Mouse (Mus musculus) heart, embryonic 14.5 days (tissue): ENCODE results near the gene Galnt7. TPM values are rescaled to one million over a fixed set of nuclear protein-coding genes. Genes with fewer than 3 reads are reported as not detected.
A peak's percentile ranks its signal among the peaks of the same experiment; 100 is the strongest.

Source experiments
- ATAC-seq: fragments of 200-750 bp; cut with Nextera tagmentation; 2 replicates; pipeline ENCODE4 v1.8.0; 2017; ENCODE audit warnings: low read depth, moderate TSS enrichment; ENCODE audit not compliant: insufficient number of reproducible peaks, insufficient read depth, low FRiP score
- H3K27ac ChIP-seq, 2 experiments: fragments of 200-500 bp in 1 of 2; fragments of 300-500 bp in 1 of 2; sonication (generic) in 1 of 2; replicated peaks in 1 of 2; 2 replicates each; pipeline ENCODE4 v1.5.1; 2012 to 2014; ENCODE audit warnings: low read depth in 2 of 2, low read length in 2 of 2, control low read depth in 1 of 2, mild to moderate bottlenecking in 1 of 2, mixed read lengths in 1 of 2; ENCODE audit not compliant: control insufficient read depth in 1 of 2, insufficient read depth in 1 of 2
- H3K27me3 ChIP-seq: fragments of 300-500 bp; sonication (generic); 2 replicates; pipeline ENCODE4 v1.6.1; 2014; ENCODE audit warnings: mild to moderate bottlenecking, low read length, control low read depth; ENCODE audit not compliant: control insufficient read depth, insufficient read depth
- H3K36me3 ChIP-seq: fragments of 300-500 bp; sonication (generic); 2 replicates; pipeline ENCODE4 v1.6.1; 2014; ENCODE audit warnings: mild to moderate bottlenecking, control low read depth, low read length, mixed read lengths; ENCODE audit not compliant: control insufficient read depth, insufficient read depth
- H3K4me1 ChIP-seq, 2 experiments: fragments of 200-500 bp in 1 of 2; fragments of 300-500 bp in 1 of 2; sonication (generic) in 1 of 2; 2 replicates each; pipeline ENCODE4 v1.6.1; 2012 to 2014; ENCODE audit warnings: low read length in 2 of 2, control low read depth in 1 of 2, mixed read lengths in 1 of 2; ENCODE audit not compliant: control insufficient read depth in 2 of 2, insufficient read depth in 2 of 2
- H3K4me2 ChIP-seq: fragments of 300-500 bp; sonication (generic); 2 replicates; pipeline ENCODE4 v1.6.1; 2014; ENCODE audit warnings: mild to moderate bottlenecking, low read length
- H3K4me3 ChIP-seq, 2 experiments: fragments of 200-500 bp in 1 of 2; fragments of 300-500 bp in 1 of 2; sonication (generic) in 1 of 2; 2 replicates each; pipeline ENCODE4 v1.5.1; 2012 to 2014; ENCODE audit warnings: low read length in 2 of 2, mild to moderate bottlenecking in 2 of 2, control low read depth in 1 of 2, low read depth in 1 of 2, moderate library complexity in 1 of 2; ENCODE audit not compliant: control insufficient read depth in 1 of 2, insufficient read depth in 1 of 2
- H3K9ac ChIP-seq: fragments of 300-500 bp; sonication (generic); 2 replicates; pipeline ENCODE4 v1.6.1; 2014; ENCODE audit warnings: mild to moderate bottlenecking, low read length
- H3K9me3 ChIP-seq: fragments of 300-500 bp; sonication (generic); 2 replicates; pipeline ENCODE4 v1.6.1; 2016; ENCODE audit warnings: low read length, control low read depth; ENCODE audit not compliant: control insufficient read depth
- WGBS: fragments of 180-500 bp; shearing (Covaris S2); extraction: QIAGEN DNeasy Blood & Tissue Kit; methylation state at CpG from one replicate; pipeline ENCODE4 v1.1.7; 2014; 5-methylcytosine and 5-hydroxymethylcytosine counted together
- polyA plus RNA-seq: library from polyadenylated mRNA; unstranded; fragments of >200 nt; fragmentation: Nextera tagmentation; extraction: Ambion mirVana; gene quantifications from 2 replicates; pipeline ENCODE4 v1.2.1, GENCODE M21; 2014

Gene Galnt7
- polyA plus RNA-seq, 1 experiment from 2014 or later: 6.1 TPM

DNA sequence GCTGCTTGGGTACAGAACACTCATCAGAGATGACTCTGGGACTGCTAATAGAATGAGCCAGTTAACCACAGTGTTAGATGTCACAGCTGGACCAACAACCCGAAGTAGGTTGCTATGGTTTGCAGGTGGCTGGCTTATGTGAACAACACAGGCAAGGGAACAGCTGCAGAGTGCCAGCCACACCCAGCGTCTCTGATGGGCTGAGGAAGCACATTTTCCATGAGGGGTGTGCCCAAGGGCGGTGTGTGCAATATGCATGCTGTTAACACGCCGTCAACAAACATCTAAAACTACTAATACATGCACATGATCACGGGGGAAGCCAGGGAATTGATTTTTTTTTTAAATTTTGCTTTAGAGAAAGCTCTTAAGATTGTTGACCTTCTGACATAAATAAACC lies 73.0 kb downstream of the Galnt7 start:
- Histone ChIP-seq H3K9ac (no peak overlapping the region), H3K4me1 (peaks cover 6 to 11% of the 10 kb centered on the region in 2 experiments; a peak in 3 of 4 replicates), H3K4me3 (no peak overlapping the region), H3K9me3 (no peaks in the 10 kb centered on the region), H3K27me3 (no peaks in the 10 kb centered on the region), H3K27ac (no peak overlapping the region), H3K36me3 (no peaks in the 10 kb centered on the region), H3K4me2 (no peak overlapping the region)
- no peak for ATAC-seq
- WGBS: 78% methylated on average over 6 of the region's 6 CpGs

DNA sequence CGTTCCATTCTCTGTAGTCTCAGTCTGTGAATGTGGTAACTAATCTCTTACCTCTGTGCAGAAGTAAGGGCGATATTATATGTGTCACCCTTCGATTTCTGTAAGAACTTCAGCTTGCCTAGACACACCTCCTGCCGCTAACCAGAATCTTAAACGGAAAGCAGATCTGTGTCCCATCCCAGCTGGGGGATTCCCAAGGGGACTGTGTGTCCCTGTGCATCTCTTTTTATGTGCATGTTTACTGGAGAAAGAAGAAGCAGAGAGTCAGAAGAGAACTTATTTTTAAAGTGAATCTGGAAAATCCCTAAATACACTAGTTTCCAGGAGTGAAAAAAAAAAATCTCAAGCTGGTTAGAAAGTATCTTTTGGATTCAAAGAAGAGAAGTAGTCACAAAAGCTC lies 75.5 kb downstream of the Galnt7 start:
- Histone ChIP-seq H3K27me3 (no peaks in the 10 kb centered on the region), H3K36me3 (no peaks in the 10 kb centered on the region), H3K27ac (no peak overlapping the region), H3K4me3 (no peak overlapping the region), H3K4me1 (peaks cover 12 to 22% of the 10 kb centered on the region in 2 experiments), H3K9me3 (no peaks in the 10 kb centered on the region), H3K4me2 (no peak overlapping the region), H3K9ac (no peak overlapping the region)
- no peak for ATAC-seq
- 78% methylated on average over 5 of the region's 5 CpGs for WGBS

DNA sequence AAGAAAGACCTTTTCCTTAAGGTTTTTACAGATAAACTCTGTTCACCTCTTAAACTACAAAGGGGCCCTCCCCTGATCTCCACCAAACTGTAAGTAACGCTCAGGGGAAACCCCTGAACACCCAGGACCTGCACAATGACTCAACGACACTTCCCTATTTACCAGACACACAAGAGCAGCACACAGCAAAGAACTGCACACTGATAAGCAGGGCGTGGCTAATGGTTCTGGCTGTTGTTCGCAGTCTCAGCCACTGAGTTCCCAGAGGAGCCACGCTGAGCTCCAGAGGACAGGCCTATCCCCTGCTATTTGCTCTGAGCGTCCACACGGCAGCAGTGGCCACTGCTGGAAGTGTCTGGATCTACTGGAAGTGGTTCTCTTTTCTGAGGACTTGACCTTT lies 76.6 kb downstream of the Galnt7 start:
- 6% methylated on average over 7 of the region's 7 CpGs for WGBS
- peak; percentile 83 for ATAC-seq
- Histone ChIP-seq H3K36me3 (no peaks in the 10 kb centered on the region), H3K9me3 (no peaks in the 10 kb centered on the region), H3K4me1 (peaks cover 12 to 23% of the 10 kb centered on the region in 2 experiments), H3K27ac (0 out of 4 replicates have a peak overlapping the region, but pooled peaks of 1 of the 2 experiments have one; percentile 12), H3K4me2 (0 out of 2 replicates have a peak overlapping the region, but pooled peaks have one; percentile 1), H3K4me3 (no peak overlapping the region), H3K27me3 (no peaks in the 10 kb centered on the region), H3K9ac (0 out of 2 replicates have a peak overlapping the region, but pooled peaks have one; percentile 9)

DNA sequence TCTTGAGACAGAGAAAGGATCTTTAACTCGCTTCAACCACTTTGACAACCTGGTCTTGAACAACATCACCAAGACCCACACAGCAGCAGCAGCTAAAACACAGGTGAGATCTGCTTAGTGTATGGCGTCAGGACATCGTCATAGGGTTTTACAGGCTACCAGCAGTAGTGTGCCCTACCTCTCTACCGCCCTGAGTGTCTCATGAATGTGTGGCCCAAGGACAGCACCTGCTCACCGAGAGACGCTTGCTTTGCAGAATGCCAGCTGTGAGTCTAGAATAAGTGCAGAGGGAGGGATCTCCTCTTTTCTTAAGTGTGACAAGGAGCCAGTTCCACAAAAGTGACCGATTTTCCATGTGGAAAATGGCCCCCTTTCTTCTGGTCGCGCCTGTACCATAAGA lies 77.5 kb downstream of the Galnt7 start:
- no peak overlapping the region for H3K4me3 ChIP-seq
- ATAC-seq: no peak
- no peaks in the 10 kb centered on the region for H3K36me3 ChIP-seq
- H3K9me3 ChIP-seq: no peaks in the 10 kb centered on the region
- H3K27ac ChIP-seq: no peak overlapping the region
- H3K4me2 ChIP-seq: no peak overlapping the region
- no peak overlapping the region for H3K9ac ChIP-seq
- peaks cover 12 to 23% of the 10 kb centered on the region in 2 experiments for H3K4me1 ChIP-seq
- WGBS: 93% methylated on average over 9 of the region's 9 CpGs
- H3K27me3 ChIP-seq: no peaks in the 10 kb centered on the region

DNA sequence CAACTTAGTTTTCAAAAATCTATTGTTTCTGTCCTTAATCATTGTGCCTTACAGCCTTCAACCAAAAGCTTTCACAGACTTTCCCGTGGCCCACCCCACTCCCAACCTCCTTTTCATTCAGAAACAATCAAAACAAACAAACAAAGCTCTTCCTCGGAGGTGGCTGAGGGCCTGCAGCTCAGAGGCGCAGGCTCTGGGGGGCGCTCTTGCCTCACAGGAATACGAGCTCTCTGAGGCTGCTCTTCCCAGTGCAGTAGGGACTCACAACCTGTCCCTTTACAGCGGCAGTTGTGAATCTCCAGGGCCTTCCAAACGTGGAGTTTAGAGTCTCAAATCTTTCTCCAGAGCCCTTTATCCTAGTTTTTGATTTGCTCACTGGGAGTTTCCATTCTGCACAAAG lies 78.4 kb downstream of the Galnt7 start:
- no peak; the same call in 1 of the 2 replicates for ATAC-seq
- Histone ChIP-seq H3K4me3 (no peak overlapping the region), H3K27ac (no peak overlapping the region), H3K4me2 (no peak overlapping the region), H3K9ac (no peak overlapping the region), H3K27me3 (no peaks in the 10 kb centered on the region), H3K4me1 (peaks cover 12 to 23% of the 10 kb centered on the region in 2 experiments), H3K36me3 (no peaks in the 10 kb centered on the region), H3K9me3 (no peaks in the 10 kb centered on the region)
- WGBS: 8% methylated on average over 7 of the region's 7 CpGs

DNA sequence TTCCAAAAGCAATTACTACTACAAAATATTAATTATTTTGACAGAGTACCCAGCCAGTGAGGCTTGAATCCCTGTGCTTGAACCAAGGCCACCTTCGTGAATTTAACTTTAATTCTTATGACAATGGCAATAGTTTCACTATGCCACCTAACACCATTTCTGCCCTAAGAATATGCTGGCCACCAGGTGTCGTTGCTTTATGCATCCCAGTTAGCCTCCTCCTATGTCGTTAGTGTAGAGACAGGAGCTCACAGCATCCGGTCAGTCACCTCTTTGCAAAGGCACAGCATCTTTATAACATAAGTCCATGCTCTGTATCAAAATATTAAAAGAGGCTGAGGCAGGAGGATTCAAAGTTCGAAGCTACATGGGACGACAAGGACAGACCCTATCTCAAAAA lies 79.0 kb downstream of the Galnt7 start:
- ATAC-seq: no peak
- no peaks in the 10 kb centered on the region for H3K36me3 ChIP-seq
- 67% methylated on average over 6 of the region's 6 CpGs for WGBS

DNA sequence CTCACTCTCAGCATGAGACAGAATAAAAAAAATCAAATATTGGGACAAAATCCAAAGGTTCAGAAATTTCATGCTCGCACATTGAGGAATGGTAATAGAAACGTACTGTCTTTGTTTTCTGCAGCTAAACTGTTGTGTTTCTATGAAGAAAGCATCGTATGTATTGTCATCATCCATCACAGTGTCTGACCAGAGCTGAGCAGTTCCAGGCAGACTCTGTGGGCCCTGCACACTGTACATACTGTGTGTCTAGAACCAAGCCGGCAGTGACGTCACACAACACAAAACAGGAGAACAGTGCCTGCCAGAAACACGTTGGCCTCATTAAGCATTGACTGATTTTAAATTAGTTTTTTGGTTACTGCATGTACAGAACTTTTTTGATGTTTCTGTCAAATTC lies 82.9 kb downstream of the Galnt7 start:
- 78% methylated on average over 6 of the region's 6 CpGs for WGBS
- ATAC-seq: no peak
- no peaks in the 10 kb centered on the region for H3K27me3 ChIP-seq
- no peak overlapping the region for H3K4me3 ChIP-seq
- H3K36me3 ChIP-seq: no peaks in the 10 kb centered on the region
- H3K4me2 ChIP-seq: no peak overlapping the region
- H3K4me1 ChIP-seq: peaks cover 6 to 12% of the 10 kb centered on the region in 2 experiments
- H3K9ac ChIP-seq: no peak overlapping the region
- H3K9me3 ChIP-seq: no peaks in the 10 kb centered on the region
- no peak overlapping the region for H3K27ac ChIP-seq

More for the DNA sequence above, 79.0 kb downstream of the Galnt7 start:
- no peak overlapping the region for H3K4me3 ChIP-seq
- peaks cover 12 to 23% of the 10 kb centered on the region in 2 experiments for H3K4me1 ChIP-seq
- no peak overlapping the region for H3K9ac ChIP-seq
- H3K27ac ChIP-seq: no peak overlapping the region
- no peaks in the 10 kb centered on the region for H3K27me3 ChIP-seq
- no peak overlapping the region for H3K4me2 ChIP-seq
- H3K9me3 ChIP-seq: no peaks in the 10 kb centered on the region

DNA sequence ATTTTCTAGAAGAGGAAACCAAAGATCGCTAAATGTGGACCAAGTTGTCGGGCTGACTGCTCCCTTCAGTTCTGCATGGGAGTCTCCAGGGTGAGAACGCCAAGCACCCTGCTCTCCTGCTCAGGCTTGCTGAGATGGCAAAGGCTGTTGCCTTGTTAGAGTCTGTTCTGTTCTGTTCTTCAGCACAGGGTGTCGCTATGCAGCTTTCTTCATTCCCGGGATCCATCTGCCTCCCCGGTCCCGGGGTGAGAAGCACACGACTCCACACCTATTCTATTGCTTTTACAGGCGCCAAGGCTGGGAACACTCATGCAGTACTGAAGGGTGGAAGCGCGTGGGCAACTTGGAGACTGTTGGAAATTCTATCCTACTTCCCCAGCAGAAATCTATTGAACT lies 83.4 kb downstream of the Galnt7 start:
- Histone ChIP-seq H3K4me3 (no peak overlapping the region), H3K4me2 (no peak overlapping the region), H3K9ac (no peak overlapping the region), H3K4me1 (peaks cover 6 to 12% of the 10 kb centered on the region in 2 experiments), H3K27me3 (no peaks in the 10 kb centered on the region), H3K36me3 (no peaks in the 10 kb centered on the region), H3K27ac (0 out of 4 replicates have a peak overlapping the region, but pooled peaks of 1 of the 2 experiments have one; percentile 12), H3K9me3 (no peaks in the 10 kb centered on the region)
- WGBS: 40% methylated on average over 11 of the region's 11 CpGs
- ATAC-seq: no peak
